Mouse (Mus musculus) hindbrain, embryonic 15.5 days (tissue): ENCODE data around the gene Gm5416. TPM values are rescaled to one million over a fixed set of nuclear protein-coding genes. Genes with fewer than 3 reads are reported as not detected.
"Not testable (repeated sequence)": the region's sequence is repeated elsewhere in the genome, so short reads cannot be mapped to it uniquely, and the experiment has no call there.

Experiments
- ATAC-seq: fragments of 200-750 bp; cut with Nextera tagmentation; 2 replicates; pipeline ENCODE4 v1.8.0; 2017; ENCODE audit warnings: low read depth, moderate number of reproducible peaks, moderate TSS enrichment; ENCODE audit not compliant: low FRiP score
- H3K27ac ChIP-seq: fragments of 300-500 bp; sonication (generic); replicated peaks from 2 replicates; pipeline ENCODE4 v1.5.1; 2015; ENCODE audit warnings: mild to moderate bottlenecking, inconsistent platforms
- H3K27me3 ChIP-seq: fragments of 300-500 bp; sonication (generic); 2 replicates; pipeline ENCODE4 v1.6.1; 2015; ENCODE audit warnings: control low read depth, inconsistent platforms
- H3K36me3 ChIP-seq: fragments of 300-500 bp; sonication (generic); 2 replicates; pipeline ENCODE4 v1.6.1; 2015; ENCODE audit warnings: control low read depth, inconsistent platforms
- H3K4me1 ChIP-seq: fragments of 300-500 bp; sonication (generic); replicated peaks from 2 replicates; pipeline ENCODE4 v1.6.1; 2015; ENCODE audit warnings: control low read depth, inconsistent platforms
- H3K4me2 ChIP-seq: fragments of 300-500 bp; sonication (generic); 2 replicates; pipeline ENCODE4 v1.6.1; 2015; ENCODE audit warnings: moderate library complexity, mild to moderate bottlenecking, inconsistent platforms
- H3K4me3 ChIP-seq: fragments of 300-500 bp; sonication (generic); 2 replicates; pipeline ENCODE4 v1.5.1; 2015; ENCODE audit warnings: mild to moderate bottlenecking, inconsistent platforms
- H3K9ac ChIP-seq: fragments of 300-500 bp; sonication (generic); 2 replicates; pipeline ENCODE4 v1.6.1; 2015; ENCODE audit warnings: inconsistent platforms
- H3K9me3 ChIP-seq: fragments of 300-500 bp; sonication (generic); 2 replicates; pipeline ENCODE4 v1.6.1; 2016; ENCODE audit warnings: control low read depth, inconsistent platforms
- WGBS: fragments of 180-500 bp; shearing (Covaris S2); methylation state at CpG from one replicate; pipeline ENCODE4 v1.1.7; 2015; 5-methylcytosine and 5-hydroxymethylcytosine counted together
- polyA plus RNA-seq: library from polyadenylated mRNA; unstranded; fragments of >200 nt; fragmentation: Nextera tagmentation; extraction: Ambion mirVana; gene quantifications from 2 replicates; pipeline ENCODE4 v1.2.1, GENCODE M21; 2015

Gene Gm5416
- not detected in 2 replicates for polyA plus RNA-seq

- 90% methylated on average over 2 of the region's 2 CpGs for WGBS
- Histone ChIP-seq H3K27me3 (no peaks in the 10 kb centered on the region), H3K27ac (no peak within 1 kb of the TSS), H3K4me1 (no peaks in the 10 kb centered on the region), H3K4me2 (no peak within 1 kb of the TSS), H3K4me3 (no peak within 1 kb of the TSS), H3K9me3 (no peaks in the 10 kb centered on the region), H3K9ac (no peak within 1 kb of the TSS), H3K36me3 (no peaks in the 10 kb centered on the region)
- no peak for ATAC-seq
These were observed at the start of gene Gm5416 for GRCm38 (mm10) chr16:36209967-36210453. TSS of gene Gm5416 (plus strand) at chr16:36210403.

- H3K27ac ChIP-seq, H3K4me3 ChIP-seq, H3K9me3 ChIP-seq, H3K9ac ChIP-seq, H3K4me2 ChIP-seq, ATAC-seq, H3K27me3 ChIP-seq, H3K4me1 ChIP-seq, H3K36me3 ChIP-seq: not testable (repeated sequence)
- WGBS = 84% methylated on average over 9 of the region's 10 CpGs
These were observed 42.4 kb upstream of the Gm5416 start for GRCm38 (mm10) chr16:36167841-36168240.

GRCm38 (mm10) chr16:36176108-36176507 is 34.1 kb upstream of the Gm5416 start:
- Histone ChIP-seq H3K9me3 (no peaks in the 10 kb centered on the region), H3K36me3 (no peaks in the 10 kb centered on the region), H3K27ac (no peak overlapping the region), H3K27me3 (no peaks in the 10 kb centered on the region), H3K4me3 (no peak overlapping the region), H3K4me2 (no peak overlapping the region), H3K9ac (no peak overlapping the region), H3K4me1 (no peaks in the 10 kb centered on the region)
- no peak for ATAC-seq

GRCm38 (mm10) chr16:36179910-36180309 is 30.3 kb upstream of the Gm5416 start:
- ATAC-seq = no peak

GRCm38 (mm10) chr16:36183912-36184311 is 26.3 kb upstream of the Gm5416 start, which contains the start of gene Gm5483:
TSS of gene Gm5483 (plus strand) at chr16:36184212.
- H3K4me3 ChIP-seq, H3K27ac ChIP-seq, H3K4me2 ChIP-seq, H3K9ac ChIP-seq, H3K27me3 ChIP-seq, ATAC-seq, H3K9me3 ChIP-seq, H3K36me3 ChIP-seq, H3K4me1 ChIP-seq: not testable (repeated sequence)
- WGBS = 93% methylated on average over 4 of the region's 4 CpGs

More at GRCm38 (mm10) chr16:36179910-36180309, 30.3 kb upstream of the Gm5416 start:
- no peak overlapping the region for H3K27ac ChIP-seq
- H3K27me3 ChIP-seq = no peaks in the 10 kb centered on the region
- no peak overlapping the region for H3K4me3 ChIP-seq
- WGBS = 89% methylated on average over 2 of the region's 2 CpGs
- H3K36me3 ChIP-seq = no peaks in the 10 kb centered on the region
- H3K4me1 ChIP-seq = no peaks in the 10 kb centered on the region
- H3K9ac ChIP-seq = no peak overlapping the region
- no peaks in the 10 kb centered on the region for H3K9me3 ChIP-seq
- H3K4me2 ChIP-seq = no peak overlapping the region

- Histone ChIP-seq H3K4me1 (no peaks in the 10 kb centered on the region), H3K4me3 (no peak overlapping the region), H3K36me3 (no peaks in the 10 kb centered on the region), H3K27me3 (no peaks in the 10 kb centered on the region), H3K27ac (no peak overlapping the region), H3K9ac (no peak overlapping the region), H3K4me2 (peak overlapping the region; percentile 30), H3K9me3 (no peaks in the 10 kb centered on the region)
- WGBS = 53% methylated on average over 19 of the region's 19 CpGs
- no peak for ATAC-seq
These were observed 11.0 kb upstream of the Gm5416 start for GRCm38 (mm10) chr16:36199226-36199625.

- Histone ChIP-seq H3K9ac (no peak overlapping the region), H3K27ac (no peak overlapping the region), H3K27me3 (no peaks in the 10 kb centered on the region), H3K36me3 (no peaks in the 10 kb centered on the region), H3K4me3 (no peak overlapping the region), H3K4me2 (no peak overlapping the region), H3K9me3 (no peaks in the 10 kb centered on the region), H3K4me1 (no peaks in the 10 kb centered on the region)
- ATAC-seq = no peak
- 75% methylated on average over 5 of the region's 5 CpGs for WGBS
These were observed 6.4 kb upstream of the Gm5416 start for GRCm38 (mm10) chr16:36203846-36204245.

GRCm38 (mm10) chr16:36205684-36206083 is 4.5 kb upstream of the Gm5416 start:
- H3K4me2 ChIP-seq, H3K36me3 ChIP-seq, H3K4me3 ChIP-seq, H3K9ac ChIP-seq, H3K27ac ChIP-seq, H3K27me3 ChIP-seq, ATAC-seq, H3K9me3 ChIP-seq, H3K4me1 ChIP-seq: not testable (repeated sequence)
- WGBS = 44% methylated on average over 2 of the region's 2 CpGs

- H3K9ac ChIP-seq, H3K4me2 ChIP-seq, H3K4me3 ChIP-seq, H3K4me1 ChIP-seq, H3K9me3 ChIP-seq, ATAC-seq, H3K27ac ChIP-seq, H3K36me3 ChIP-seq, H3K27me3 ChIP-seq: not testable (repeated sequence)
- 91% methylated on average over 7 of the region's 7 CpGs for WGBS
These were observed 11.0 kb downstream of the Gm5416 start, which contains the start of gene 2010005H15Rik for GRCm38 (mm10) chr16:36221168-36221567. TSS of gene 2010005H15Rik (plus strand) at chr16:36221468.

- not testable (repeated sequence) for H3K4me1 ChIP-seq, H3K27me3 ChIP-seq, H3K4me3 ChIP-seq, H3K27ac ChIP-seq, H3K4me2 ChIP-seq, H3K36me3 ChIP-seq, ATAC-seq, H3K9me3 ChIP-seq, H3K9ac ChIP-seq
These were observed 50.4 kb downstream of the Gm5416 start for GRCm38 (mm10) chr16:36260585-36260984.

Other genes with a start within 250 kb of the Gm5416 start
- gene Kpna1, start 231.7 kb upstream of the Gm5416 start, polyA plus RNA-seq = 67.7 and 72.9 TPM in 2 replicates
- 12.3 and 12.4 TPM in 2 replicates for gene Wdr5b, start 169.2 kb upstream of the Gm5416 start, polyA plus RNA-seq
- 138 and 151 TPM in 2 replicates for gene Fam162a, start 138.8 kb upstream of the Gm5416 start, polyA plus RNA-seq
- 27.6 and 28.8 TPM in 2 replicates for gene Ccdc58, start 138.7 kb upstream of the Gm5416 start, polyA plus RNA-seq
- gene Csta1, start 79.2 kb upstream of the Gm5416 start, polyA plus RNA-seq = 0.06 TPM in 1 of 2 replicates, not detected in the other
- gene Stfa2l1, start 53.6 kb upstream of the Gm5416 start, polyA plus RNA-seq = not detected in 2 replicates
- 0.62 and 0.67 TPM in 2 replicates for gene Gm5483, start 26.2 kb upstream of the Gm5416 start, polyA plus RNA-seq
- gene 2010005H15Rik, start 11.1 kb downstream of the Gm5416 start, polyA plus RNA-seq = not detected in 2 replicates
- gene Stfa1, start 66.5 kb downstream of the Gm5416 start, polyA plus RNA-seq = 1.6 and 2.3 TPM in 2 replicates
- not detected in 2 replicates for gene BC117090, start 123.9 kb downstream of the Gm5416 start, polyA plus RNA-seq
- 1.5 and 1.7 TPM in 2 replicates for gene BC100530, start 157.3 kb downstream of the Gm5416 start, polyA plus RNA-seq
- gene Stfa2, start 198.1 kb downstream of the Gm5416 start, polyA plus RNA-seq = 0.36 TPM in 1 of 2 replicates, not detected in the other
- 0.73 and 0.77 TPM in 2 replicates for gene Stfa3, start 245.0 kb downstream of the Gm5416 start, polyA plus RNA-seq